Mouse (Mus musculus) CD4-positive helper T cell, adult 2 months (primary cell): ENCODE results near the gene Hras.

Experiments
- DNase-seq: peaks from one replicate; pipeline ENCODE4 v3.0.0-alpha.2; 2012; ENCODE audit warnings: low read depth, missing footprints, low spot score

Hras gene

GRCm38 (mm10) chr7:141176173-141176572 lies 17.6 kb downstream of the Hras start:
- DNase-seq: peak; percentile 88

GRCm38 (mm10) chr7:141175068-141175467 lies 18.7 kb downstream of the Hras start:
- no peak for DNase-seq

- DNase-seq: peak; percentile 63
Observed at GRCm38 (mm10) chr7:141173323-141173850, 20.4 kb downstream of the Hras start.

- DNase-seq: peak; percentile 93
Observed at GRCm38 (mm10) chr7:141172116-141173006, 21.4 kb downstream of the Hras start, which contains the start of gene Rnh1. Gene Rnh1 (minus strand): TSS chr7:141172857.

- DNase-seq: no peak
Observed at GRCm38 (mm10) chr7:141169866-141170265, 23.9 kb downstream of the Hras start.

GRCm38 (mm10) chr7:141169300-141169699 lies 24.5 kb downstream of the Hras start:
- no peak for DNase-seq

- DNase-seq: peak; percentile 63
Observed at GRCm38 (mm10) chr7:141168518-141168953, 25.3 kb downstream of the Hras start.

GRCm38 (mm10) chr7:141167901-141168517 lies 25.8 kb downstream of the Hras start:
- DNase-seq: peak; percentile 16

- DNase-seq: no peak
Observed at GRCm38 (mm10) chr7:141164850-141165249, 29.0 kb downstream of the Hras start.

- no peak for DNase-seq
Observed at GRCm38 (mm10) chr7:141164397-141164796, 29.4 kb downstream of the Hras start.

- DNase-seq: no peak
Observed at GRCm38 (mm10) chr7:141155362-141155761, 38.4 kb downstream of the Hras start.

GRCm38 (mm10) chr7:141148639-141149038 lies 45.2 kb downstream of the Hras start:
- DNase-seq: no peak

- no peak for DNase-seq
Observed at GRCm38 (mm10) chr7:141147044-141147443, 46.8 kb downstream of the Hras start.

GRCm38 (mm10) chr7:141146043-141146595 lies 47.7 kb downstream of the Hras start:
- DNase-seq: no peak

GRCm38 (mm10) chr7:141145403-141145802 lies 48.4 kb downstream of the Hras start:
- DNase-seq: no peak

GRCm38 (mm10) chr7:141144650-141145049 lies 49.2 kb downstream of the Hras start:
- DNase-seq: no peak

- no peak for DNase-seq
Observed at GRCm38 (mm10) chr7:141143861-141144260, 49.9 kb downstream of the Hras start.

GRCm38 (mm10) chr7:141143112-141143511 lies 50.7 kb downstream of the Hras start:
- peak; percentile 54 for DNase-seq

- no peak for DNase-seq
Observed at GRCm38 (mm10) chr7:141141326-141141725, 52.5 kb downstream of the Hras start.
